Mouse (Mus musculus) liver, postnatal 0 days (tissue): ENCODE data around the gene Lsg1. TPM values are rescaled to one million over a fixed set of nuclear protein-coding genes. Genes with fewer than 3 reads are reported as not detected.

Source experiments
- ATAC-seq: fragments of 200-750 bp; cut with Nextera tagmentation; 2 replicates; pipeline ENCODE4 v1.8.0; 2017; ENCODE audit warnings: mild to moderate bottlenecking, moderate library complexity
- DNase-seq: peaks from one replicate; pipeline ENCODE4 v3.0.0-alpha.2; 2016
- H3K27ac ChIP-seq: fragments of 300-500 bp; sonication (generic); 2 replicates; pipeline ENCODE4 v1.5.1; 2014; ENCODE audit warnings: antibody characterized with exemption, moderate library complexity, mild to moderate bottlenecking, low read depth
- H3K27me3 ChIP-seq: fragments of 300-500 bp; sonication (generic); 2 replicates; pipeline ENCODE4 v1.6.1; 2014; ENCODE audit warnings: low read length, control low read depth, mixed read lengths; ENCODE audit not compliant: insufficient read depth
- H3K36me3 ChIP-seq: fragments of 300-500 bp; sonication (generic); replicated peaks from 2 replicates; pipeline ENCODE4 v1.6.1; 2014; ENCODE audit warnings: mild to moderate bottlenecking, control low read depth, low read length, moderate library complexity, mixed read lengths; ENCODE audit not compliant: insufficient read depth
- H3K4me1 ChIP-seq: fragments of 300-500 bp; sonication (generic); 2 replicates; pipeline ENCODE4 v1.6.1; 2014; ENCODE audit warnings: antibody characterized with exemption, mild to moderate bottlenecking, control low read depth; ENCODE audit not compliant: insufficient read depth
- H3K4me2 ChIP-seq: fragments of 300-500 bp; sonication (generic); 2 replicates; pipeline ENCODE4 v1.6.1; 2014; ENCODE audit warnings: low read depth, mild to moderate bottlenecking, low read length, moderate library complexity, mixed read lengths
- H3K4me3 ChIP-seq: fragments of 300-500 bp; sonication (generic); 2 replicates; pipeline ENCODE4 v1.5.1; 2014; ENCODE audit warnings: low read depth, low read length
- H3K9ac ChIP-seq: fragments of 300-500 bp; sonication (generic); replicated peaks from 2 replicates; pipeline ENCODE4 v1.6.1; 2014; ENCODE audit warnings: mild to moderate bottlenecking, moderate library complexity
- H3K9me3 ChIP-seq: fragments of 300-500 bp; sonication (generic); 2 replicates; pipeline ENCODE4 v1.6.1; 2016; ENCODE audit warnings: mild to moderate bottlenecking, control low read depth, low read length, mixed read lengths
- CTCF ChIP-seq: sonication (generic); IDR thresholded peaks from 2 replicates; pipeline ENCODE4 v1.5.1; 2016; ENCODE audit warnings: antibody characterized with exemption, low read depth
- EP300 ChIP-seq: IDR thresholded peaks from 2 replicates; pipeline ENCODE4 v1.6.1; 2016; ENCODE audit warnings: antibody characterized with exemption, low read depth, mild to moderate bottlenecking
- WGBS: fragments of 180-500 bp; shearing (Covaris S2); extraction: QIAGEN DNeasy Blood & Tissue Kit; methylation state at CpG from one replicate; pipeline ENCODE4 v1.1.7; 2014; ENCODE audit not compliant: insufficient replicate concordance; 5-methylcytosine and 5-hydroxymethylcytosine counted together
- polyA plus RNA-seq: library from polyadenylated mRNA; unstranded; fragments of >200 nt; fragmentation: Nextera tagmentation; extraction: Ambion mirVana; gene quantifications from 2 replicates; pipeline ENCODE4 v1.2.1, GENCODE M21; 2015

The Lsg1 gene
- polyA plus RNA-seq, 1 experiment from 2014 or later: 25.4 TPM

- no peak for TF ChIP-seq EP300
- 0 out of 2 replicates have a peak, but pooled peaks have one; percentile 2 for TF ChIP-seq CTCF
- H3K27ac ChIP-seq: no peak overlapping the region
- DNase-seq: no peak
- no peaks in the 10 kb centered on the region for H3K36me3 ChIP-seq
- no peaks in the 10 kb centered on the region for H3K9me3 ChIP-seq
- H3K4me3 ChIP-seq: no peak overlapping the region
- ATAC-seq: no peak
- WGBS: 63% methylated on average over 2 of the region's 2 CpGs
- H3K27me3 ChIP-seq: no peaks in the 10 kb centered on the region
- no peak overlapping the region for H3K4me2 ChIP-seq
- H3K4me1 ChIP-seq: no peaks in the 10 kb centered on the region
- H3K9ac ChIP-seq: no peak overlapping the region
Measured at GRCm38 (mm10) chr16:30624640-30625039, 37.2 kb upstream of the Lsg1 start.

- H3K27ac ChIP-seq: no peak overlapping the region
- DNase-seq: no peak
- 42% methylated on average over 7 of the region's 7 CpGs for WGBS
- H3K27me3 ChIP-seq: no peaks in the 10 kb centered on the region
- no peak overlapping the region for H3K9ac ChIP-seq
- H3K4me2 ChIP-seq: no peak overlapping the region
- no peaks in the 10 kb centered on the region for H3K9me3 ChIP-seq
- TF ChIP-seq CTCF (no peak), EP300 (no peak)
- no peak for ATAC-seq
- no peaks in the 10 kb centered on the region for H3K36me3 ChIP-seq
- no peaks in the 10 kb centered on the region for H3K4me1 ChIP-seq
- H3K4me3 ChIP-seq: no peak overlapping the region
Measured at GRCm38 (mm10) chr16:30623645-30624044, 36.3 kb upstream of the Lsg1 start.

GRCm38 (mm10) chr16:30616281-30616680 lies 28.9 kb upstream of the Lsg1 start:
- no peak overlapping the region for H3K4me3 ChIP-seq
- TF ChIP-seq CTCF (no peak), EP300 (no peak)
- H3K36me3 ChIP-seq: no peaks in the 10 kb centered on the region
- no peaks in the 10 kb centered on the region for H3K27me3 ChIP-seq
- no peak overlapping the region for H3K27ac ChIP-seq
- H3K9me3 ChIP-seq: no peaks in the 10 kb centered on the region
- ATAC-seq: no peak
- no peak overlapping the region for H3K9ac ChIP-seq
- H3K4me2 ChIP-seq: no peak overlapping the region
- H3K4me1 ChIP-seq: no peaks in the 10 kb centered on the region
- 78% methylated on average over 3 of the region's 3 CpGs for WGBS
- DNase-seq: no peak

DNA sequence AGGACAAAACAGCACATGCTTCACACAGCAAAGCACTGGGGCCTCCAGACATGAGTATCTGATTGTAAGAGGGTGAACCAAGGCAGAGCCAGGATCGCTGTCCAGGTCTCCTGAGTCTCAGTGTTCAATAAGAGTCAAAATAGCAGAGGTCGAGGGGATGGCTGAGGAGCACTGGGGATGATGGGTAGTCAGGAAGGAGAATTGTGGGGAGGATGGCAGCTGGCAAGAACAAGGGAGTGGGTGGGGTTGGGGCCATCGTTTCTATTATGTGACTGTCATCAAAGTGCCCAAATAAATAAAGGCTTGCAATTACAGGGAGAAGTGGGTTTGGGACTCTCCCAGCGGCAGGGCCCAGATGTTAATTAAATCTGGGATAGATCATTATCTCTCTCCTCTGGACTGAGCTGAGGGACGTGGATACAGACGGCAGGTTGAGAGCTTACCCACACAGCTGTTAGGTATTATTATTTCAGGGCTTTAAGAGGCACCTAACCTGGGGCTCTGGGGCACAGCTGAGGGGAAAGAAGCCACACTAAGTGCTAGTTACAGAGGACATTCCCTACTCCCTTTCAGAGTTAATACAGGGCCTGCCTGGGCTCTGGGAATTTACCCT lies 27.4 kb upstream of the Lsg1 start:
- ATAC-seq (no peak), DNase-seq (no peak)
- 59% methylated on average over 6 of the region's 6 CpGs for WGBS
- TF ChIP-seq CTCF: no peak
- TF ChIP-seq EP300: no peak
- H3K4me2 ChIP-seq: no peak overlapping the region
- H3K27ac ChIP-seq: no peak overlapping the region
- H3K27me3 ChIP-seq: no peaks in the 10 kb centered on the region
- H3K36me3 ChIP-seq: no peaks in the 10 kb centered on the region
- no peak overlapping the region for H3K9ac ChIP-seq
- no peaks in the 10 kb centered on the region for H3K4me1 ChIP-seq
- no peak overlapping the region for H3K4me3 ChIP-seq
- no peaks in the 10 kb centered on the region for H3K9me3 ChIP-seq

DNA sequence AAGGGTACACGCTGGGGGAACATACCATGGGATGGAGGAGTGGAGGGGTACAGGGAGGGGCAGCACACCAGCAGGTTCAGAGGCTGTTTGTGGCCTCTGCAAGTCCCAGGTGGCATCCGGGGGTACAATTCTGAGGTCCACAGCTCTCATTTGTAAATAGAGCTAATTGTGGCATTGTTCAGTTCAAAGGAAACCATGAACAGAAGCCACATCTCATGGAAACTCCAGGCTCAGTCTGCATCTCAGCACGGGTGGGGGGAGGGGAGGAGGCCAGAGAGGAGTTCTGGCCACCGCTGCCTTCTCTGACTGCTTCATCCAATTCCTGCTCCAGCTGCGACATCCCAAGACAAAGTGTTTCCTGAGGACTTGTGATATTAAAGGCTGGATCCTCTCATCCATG lies 26.7 kb upstream of the Lsg1 start:
- H3K27me3 ChIP-seq: no peaks in the 10 kb centered on the region
- no peak overlapping the region for H3K9ac ChIP-seq
- WGBS: 42% methylated on average over 5 of the region's 5 CpGs
- DNase-seq (no peak), ATAC-seq (no peak)
- no peaks in the 10 kb centered on the region for H3K4me1 ChIP-seq
- no peaks in the 10 kb centered on the region for H3K36me3 ChIP-seq
- H3K9me3 ChIP-seq: no peaks in the 10 kb centered on the region
- H3K27ac ChIP-seq: no peak overlapping the region
- TF ChIP-seq EP300 (no peak), CTCF (no peak)
- no peak overlapping the region for H3K4me2 ChIP-seq
- no peak overlapping the region for H3K4me3 ChIP-seq

- H3K4me3 ChIP-seq: no peak overlapping the region
- H3K9ac ChIP-seq: no peak overlapping the region
- DNase-seq (no peak), ATAC-seq (no peak)
- TF ChIP-seq CTCF: no peak
- H3K36me3 ChIP-seq: no peaks in the 10 kb centered on the region
- H3K4me2 ChIP-seq: no peak overlapping the region
- 78% methylated on average over 7 of the region's 7 CpGs for WGBS
- H3K27ac ChIP-seq: no peak overlapping the region
- no peaks in the 10 kb centered on the region for H3K9me3 ChIP-seq
- no peaks in the 10 kb centered on the region for H3K27me3 ChIP-seq
- H3K4me1 ChIP-seq: 0 out of 2 replicates have a peak, but pooled peaks cover 4% of the 10 kb centered on the region
Measured at GRCm38 (mm10) chr16:30613122-30613521, 25.7 kb upstream of the Lsg1 start.
